Mouse (Mus musculus) thymus, adult 2 months (tissue): ENCODE results near the gene Erbb2.

Experiments used
- CTCF ChIP-seq: fragments of 200-500 bp; IDR thresholded peaks from 2 replicates; pipeline ENCODE4 v1.5.1; 2012; ENCODE audit warnings: mild to moderate bottlenecking, control low read depth, low read length, moderate library complexity, borderline replicate concordance; ENCODE audit not compliant: control insufficient read depth, poor library complexity, insufficient read depth; ENCODE audit errors: extremely low read depth
- POLR2A ChIP-seq: fragments of 200-500 bp; IDR thresholded peaks from 2 replicates; pipeline ENCODE4 v1.6.1; 2012; ENCODE audit warnings: mild to moderate bottlenecking, low read length, control low read depth, moderate library complexity; ENCODE audit not compliant: control insufficient read depth, poor library complexity, insufficient read depth; ENCODE audit errors: extremely low read depth

DNA sequence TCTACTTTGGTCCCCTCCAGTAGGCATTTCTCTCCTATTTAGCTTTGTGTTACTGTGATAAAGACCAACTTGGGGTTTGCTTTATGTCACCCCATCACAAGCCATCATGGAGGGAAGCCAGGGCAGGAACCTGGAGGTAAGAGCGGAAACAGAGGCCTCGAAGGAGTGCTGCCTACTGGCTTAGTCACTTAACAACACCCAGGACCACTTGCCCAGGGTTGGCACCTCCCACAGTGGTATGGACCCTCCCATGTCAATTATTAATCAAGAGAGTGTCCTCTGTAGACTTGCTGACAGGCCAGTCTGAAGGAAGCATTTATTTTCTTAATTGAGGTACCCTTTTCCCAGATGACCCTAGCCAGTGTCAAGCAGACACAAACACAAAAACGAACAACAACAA, 11.5 kb upstream of the Erbb2 start:
- TF ChIP-seq POLR2A (no peak), CTCF (no peak)
